Mouse (Mus musculus) inflammation-experienced regulatory T-cells, adult 6 months (primary cell): Measurements from ENCODE around the gene Snrpb2. TPM values are rescaled to one million over a fixed set of nuclear protein-coding genes. Genes with fewer than 3 reads are reported as not detected.

Experiments
- ATAC-seq: one replicate; pipeline ENCODE4 v1.8.0; 2017
- polyA plus RNA-seq, 3 experiments: library from polyadenylated mRNA; unstranded; fragments of 100-300 nt; shearing (Covaris generic); gene quantifications; one replicate each; pipeline ENCODE4 v1.2.1; 2017

Snrpb2 gene
- polyA plus RNA-seq, 3 experiments from 2014 or later, result 75.2 to 133 (median 101) TPM

GRCm38 (mm10) chr2:143094761-143095160 lies 31.9 kb downstream of the Snrpb2 start:
- no peak for ATAC-seq

GRCm38 (mm10) chr2:143097170-143097569 lies 34.3 kb downstream of the Snrpb2 start:
- ATAC-seq, result no peak

DNA sequence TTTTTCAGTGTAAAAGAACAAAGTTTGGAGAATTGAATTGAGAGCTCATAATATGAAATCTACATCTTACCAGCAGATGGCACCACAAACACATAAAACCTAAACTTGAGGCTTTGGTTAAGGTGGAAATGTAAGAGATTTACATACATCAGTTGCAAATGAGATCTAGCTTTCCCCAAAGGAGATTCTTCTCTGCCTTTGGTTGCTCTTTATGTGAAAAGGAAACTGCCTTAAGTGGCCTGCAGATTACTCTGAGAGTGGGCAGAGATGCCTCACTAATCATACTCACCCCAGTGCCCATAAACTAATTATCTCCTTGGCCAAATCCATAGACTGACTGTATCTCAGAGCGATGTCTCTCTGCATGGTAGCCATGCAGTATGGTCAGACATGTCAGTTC lies 51.0 kb downstream of the Snrpb2 start:
- ATAC-seq, result no peak

DNA sequence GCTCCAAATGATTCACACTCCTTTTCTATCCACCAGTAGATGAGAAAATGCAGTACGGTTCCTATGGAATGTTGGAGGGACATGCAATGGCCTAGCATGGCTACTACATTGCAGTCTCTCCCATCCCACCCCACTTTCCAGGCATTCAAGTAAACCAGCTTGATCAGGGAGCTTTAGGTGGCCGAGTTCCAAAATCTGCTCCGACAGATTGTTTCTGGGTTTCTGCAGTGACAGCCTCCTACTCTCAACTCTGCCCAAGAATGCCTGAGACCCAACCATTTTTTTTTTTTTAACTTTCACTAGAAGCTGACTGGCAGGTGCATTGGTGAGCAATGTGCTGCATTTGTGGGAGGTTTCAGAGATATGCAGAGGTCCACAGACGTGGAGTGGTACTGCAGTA lies 51.9 kb downstream of the Snrpb2 start:
- ATAC-seq, result no peak

DNA sequence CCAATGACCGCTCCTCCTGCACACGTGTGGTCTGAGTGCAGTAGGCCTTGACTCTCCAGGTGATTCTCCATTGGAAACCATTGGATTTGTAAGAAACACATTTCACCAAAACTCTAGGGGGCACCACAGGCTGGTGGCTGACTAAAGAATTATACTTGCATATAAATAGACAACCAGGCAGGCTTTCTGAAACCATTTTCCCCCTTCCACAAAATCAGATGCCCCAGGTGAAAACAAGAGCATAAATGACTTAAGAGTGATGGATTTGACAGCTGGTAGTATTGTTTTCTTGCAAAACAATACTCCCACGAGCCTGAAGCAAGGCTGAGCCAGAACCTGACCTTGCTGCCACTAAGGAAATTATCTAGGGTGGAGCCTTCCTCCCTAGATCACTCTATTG lies 54.6 kb downstream of the Snrpb2 start:
- no peak for ATAC-seq

DNA sequence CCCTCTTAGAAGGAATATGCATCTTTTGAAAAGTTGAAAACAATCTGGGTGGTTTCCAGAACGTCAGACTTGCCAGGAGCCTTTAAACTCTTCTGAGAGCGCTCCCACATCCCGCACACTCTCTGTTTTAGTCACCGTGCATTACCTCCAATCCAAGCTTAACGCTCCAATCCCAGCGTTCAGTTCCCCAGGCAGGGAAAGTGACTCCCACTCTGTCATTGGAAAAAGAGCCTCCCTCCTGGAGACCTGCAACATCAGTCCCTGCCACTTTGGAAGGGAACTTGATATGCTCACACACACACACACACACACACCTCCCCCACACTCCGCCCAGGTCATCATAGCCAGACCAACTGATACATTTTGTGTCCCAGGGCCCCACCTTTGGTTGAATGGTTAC lies 55.4 kb downstream of the Snrpb2 start:
- no peak for ATAC-seq

Other genes starting within 250 kb of the Snrpb2 start
- 10 to 100 TPM; 10.0 to 12.9 (median 11.7) TPM for gene Kif16b, start 161.5 kb upstream of the Snrpb2 start, polyA plus RNA-seq
- gene Otor, start 15.4 kb downstream of the Snrpb2 start, polyA plus RNA-seq, result not detected